Mouse (Mus musculus): ENCODE data around the gene Pde1a. TPM values are rescaled to one million over a fixed set of nuclear protein-coding genes. Genes with fewer than 3 reads are reported as not detected.

Pde1a gene
- polyA plus RNA-seq, 1 experiment: not detected

GRCm38 (mm10) chr2:80074046-80074445 lies 55.2 kb downstream of the Pde1a start:
- TF ChIP-seq GATA1 (IDR thresholded peaks at IDR 0.05; ENCODE audit: low read length): no peak

GRCm38 (mm10) chr2:80073426-80073825 lies 55.8 kb downstream of the Pde1a start:
- no peak for TF ChIP-seq GATA1 (IDR thresholded peaks at IDR 0.05; ENCODE audit: low read length)

- no peak for TF ChIP-seq GATA1 (IDR thresholded peaks at IDR 0.05; ENCODE audit: low read length)
Measured at GRCm38 (mm10) chr2:80069745-80070144, 59.5 kb downstream of the Pde1a start.

- TF ChIP-seq GATA1 (IDR thresholded peaks at IDR 0.05; ENCODE audit: low read length): no peak
Measured at GRCm38 (mm10) chr2:80066449-80066848, 62.8 kb downstream of the Pde1a start.

- no peak for TF ChIP-seq GATA1 (IDR thresholded peaks at IDR 0.05; ENCODE audit: low read length)
Measured at GRCm38 (mm10) chr2:80056062-80056461, 73.2 kb downstream of the Pde1a start.

GRCm38 (mm10) chr2:80054042-80054441 lies 75.2 kb downstream of the Pde1a start:
- TF ChIP-seq GATA1 (IDR thresholded peaks at IDR 0.05; ENCODE audit: low read length): no peak

GRCm38 (mm10) chr2:80046751-80047513 lies 82.3 kb downstream of the Pde1a start:
- no peak for TF ChIP-seq GATA1 (IDR thresholded peaks at IDR 0.05; ENCODE audit: low read length)

- no peak for TF ChIP-seq GATA1 (IDR thresholded peaks at IDR 0.05; ENCODE audit: low read length)
Measured at GRCm38 (mm10) chr2:80038642-80039445, 90.4 kb downstream of the Pde1a start.

- TF ChIP-seq GATA1 (IDR thresholded peaks at IDR 0.05; ENCODE audit: low read length): no peak
Measured at GRCm38 (mm10) chr2:80037971-80038370, 91.3 kb downstream of the Pde1a start.

GRCm38 (mm10) chr2:80029051-80029450 lies 100.2 kb downstream of the Pde1a start:
- no peak for TF ChIP-seq GATA1 (IDR thresholded peaks at IDR 0.05; ENCODE audit: low read length)

- TF ChIP-seq GATA1 (IDR thresholded peaks at IDR 0.05; ENCODE audit: low read length): no peak
Measured at GRCm38 (mm10) chr2:80026053-80026452, 103.2 kb downstream of the Pde1a start.

GRCm38 (mm10) chr2:80025597-80025996 lies 103.7 kb downstream of the Pde1a start:
- no peak for TF ChIP-seq GATA1 (IDR thresholded peaks at IDR 0.05; ENCODE audit: low read length)

- TF ChIP-seq GATA1 (IDR thresholded peaks at IDR 0.05; ENCODE audit: low read length): no peak
Measured at GRCm38 (mm10) chr2:80025038-80025437, 104.2 kb downstream of the Pde1a start.

GRCm38 (mm10) chr2:80014161-80014560 lies 115.1 kb downstream of the Pde1a start:
- no peak for TF ChIP-seq GATA1 (IDR thresholded peaks at IDR 0.05; ENCODE audit: low read length)

GRCm38 (mm10) chr2:80013060-80013459 lies 116.2 kb downstream of the Pde1a start:
- no peak for TF ChIP-seq GATA1 (IDR thresholded peaks at IDR 0.05; ENCODE audit: low read length)

GRCm38 (mm10) chr2:79999168-79999567 lies 130.1 kb downstream of the Pde1a start:
- TF ChIP-seq GATA1 (IDR thresholded peaks at IDR 0.05; ENCODE audit: low read length): no peak

GRCm38 (mm10) chr2:79998460-79998859 lies 130.8 kb downstream of the Pde1a start:
- TF ChIP-seq GATA1 (IDR thresholded peaks at IDR 0.05; ENCODE audit: low read length): no peak
